Mouse (Mus musculus) neural tube, embryonic 14.5 days (tissue): ENCODE measurements around the gene Rbms2. TPM values are rescaled to one million over a fixed set of nuclear protein-coding genes. Genes with fewer than 3 reads are reported as not detected.
A peak's percentile ranks its signal among the peaks of the same experiment; 100 is the strongest.

Experiments
- ATAC-seq: fragments of 200-750 bp; cut with Nextera tagmentation; 2 replicates; pipeline ENCODE4 v1.8.0; 2017; ENCODE audit warnings: low read depth, mild to moderate bottlenecking, moderate TSS enrichment, moderate library complexity
- H3K27ac ChIP-seq: fragments of 300-500 bp; sonication (generic); 2 replicates; pipeline ENCODE4 v1.5.1; 2014; ENCODE audit warnings: low read depth, mild to moderate bottlenecking, control low read depth, low read length, moderate library complexity, mixed read lengths
- H3K27me3 ChIP-seq: fragments of 300-500 bp; sonication (generic); 2 replicates; pipeline ENCODE4 v1.6.1; 2014; ENCODE audit warnings: low read length; ENCODE audit not compliant: control insufficient read depth, insufficient read depth
- H3K36me3 ChIP-seq: fragments of 300-500 bp; sonication (generic); 2 replicates; pipeline ENCODE4 v1.6.1; 2014; ENCODE audit warnings: low read length, mixed read lengths; ENCODE audit not compliant: control insufficient read depth, insufficient read depth
- H3K4me1 ChIP-seq: fragments of 300-500 bp; sonication (generic); 2 replicates; pipeline ENCODE4 v1.6.1; 2014; ENCODE audit warnings: low read length; ENCODE audit not compliant: control insufficient read depth, insufficient read depth
- H3K4me2 ChIP-seq: fragments of 300-500 bp; sonication (generic); 2 replicates; pipeline ENCODE4 v1.6.1; 2014; ENCODE audit warnings: mild to moderate bottlenecking, low read depth, low read length, control low read depth
- H3K4me3 ChIP-seq: fragments of 300-500 bp; sonication (generic); 2 replicates; pipeline ENCODE4 v1.5.1; 2014; ENCODE audit warnings: low read depth, low read length, control low read depth, mixed read lengths
- H3K9ac ChIP-seq: fragments of 300-500 bp; sonication (generic); replicated peaks from 2 replicates; pipeline ENCODE4 v1.6.1; 2014; ENCODE audit warnings: low read depth, mild to moderate bottlenecking, control low read depth, low read length, mixed read lengths
- H3K9me3 ChIP-seq: fragments of 300-500 bp; sonication (generic); 2 replicates; pipeline ENCODE4 v1.6.1; 2016; ENCODE audit warnings: low read length; ENCODE audit not compliant: control insufficient read depth
- WGBS: fragments of 180-500 bp; shearing (Covaris S2); extraction: QIAGEN DNeasy Blood & Tissue Kit; methylation state at CpG from one replicate; pipeline ENCODE4 v1.1.7; 2014; 5-methylcytosine and 5-hydroxymethylcytosine counted together
- polyA plus RNA-seq: library from polyadenylated mRNA; unstranded; fragments of >200 nt; fragmentation: Nextera tagmentation; extraction: Ambion mirVana; gene quantifications from 2 replicates; pipeline ENCODE4 v1.2.1, GENCODE M21; 2014

Gene Rbms2
- polyA plus RNA-seq, 1 experiment from 2014 or later: 4.7 TPM

GRCm38 (mm10) chr10:128133650-128134332 lies 46.3 kb downstream of the Rbms2 start:
- peak overlapping the region; percentile 30; the same call in 1 of the 2 replicates for H3K27ac ChIP-seq
- ATAC-seq: no peak
- H3K4me1 ChIP-seq: no peaks in the 10 kb centered on the region
- no peak overlapping the region for H3K9ac ChIP-seq
- no peaks in the 10 kb centered on the region for H3K27me3 ChIP-seq
- H3K4me3 ChIP-seq: no peak overlapping the region
- no peaks in the 10 kb centered on the region for H3K9me3 ChIP-seq
- 44% methylated on average over 13 of the region's 13 CpGs for WGBS
- no peak overlapping the region for H3K4me2 ChIP-seq
- H3K36me3 ChIP-seq: peaks cover 11% of the 10 kb centered on the region

GRCm38 (mm10) chr10:128131812-128132211 lies 48.3 kb downstream of the Rbms2 start:
- no peaks in the 10 kb centered on the region for H3K27me3 ChIP-seq
- H3K4me3 ChIP-seq: no peak overlapping the region
- H3K27ac ChIP-seq: no peak overlapping the region
- H3K4me1 ChIP-seq: no peaks in the 10 kb centered on the region
- no peak overlapping the region for H3K4me2 ChIP-seq
- H3K9me3 ChIP-seq: no peaks in the 10 kb centered on the region
- no peak for ATAC-seq
- H3K36me3 ChIP-seq: peaks cover 25% of the 10 kb centered on the region
- no peak overlapping the region for H3K9ac ChIP-seq

GRCm38 (mm10) chr10:128131297-128131696 lies 48.8 kb downstream of the Rbms2 start:
- Histone ChIP-seq H3K4me1 (no peaks in the 10 kb centered on the region), H3K27me3 (no peaks in the 10 kb centered on the region), H3K9ac (no peak overlapping the region), H3K4me3 (no peak overlapping the region), H3K4me2 (no peak overlapping the region), H3K36me3 (peaks cover 28% of the 10 kb centered on the region), H3K9me3 (no peaks in the 10 kb centered on the region), H3K27ac (no peak overlapping the region)
- 80% methylated on average over 3 of the region's 3 CpGs for WGBS
- ATAC-seq: no peak

- H3K27me3 ChIP-seq: no peaks in the 10 kb centered on the region
- 87% methylated on average over 8 of the region's 8 CpGs for WGBS
- no peaks in the 10 kb centered on the region for H3K4me1 ChIP-seq
- ATAC-seq: no peak
- H3K36me3 ChIP-seq: peaks cover 60% of the 10 kb centered on the region
- H3K9me3 ChIP-seq: no peaks in the 10 kb centered on the region
- no peak overlapping the region for H3K4me2 ChIP-seq
- H3K4me3 ChIP-seq: no peak overlapping the region
- no peak overlapping the region for H3K27ac ChIP-seq
- H3K9ac ChIP-seq: no peak overlapping the region
These were observed 52.0 kb downstream of the Rbms2 start for GRCm38 (mm10) chr10:128128143-128128542.

- 61% methylated on average over 5 of the region's 5 CpGs for WGBS
- Histone ChIP-seq H3K9ac (no peak overlapping the region), H3K4me3 (no peak overlapping the region), H3K4me2 (no peak overlapping the region), H3K27me3 (no peaks in the 10 kb centered on the region), H3K4me1 (no peaks in the 10 kb centered on the region), H3K27ac (no peak overlapping the region), H3K36me3 (peaks cover 66% of the 10 kb centered on the region), H3K9me3 (no peaks in the 10 kb centered on the region)
- ATAC-seq: no peak
These were observed 52.6 kb downstream of the Rbms2 start for GRCm38 (mm10) chr10:128127497-128127896.

- Histone ChIP-seq H3K27ac (no peak overlapping the region), H3K36me3 (peaks cover 81% of the 10 kb centered on the region)
- no peak for ATAC-seq
These were observed 54.1 kb downstream of the Rbms2 start for GRCm38 (mm10) chr10:128125951-128126350.

GRCm38 (mm10) chr10:128124831-128125230 lies 55.3 kb downstream of the Rbms2 start:
- Histone ChIP-seq H3K36me3 (peaks cover 86% of the 10 kb centered on the region), H3K9ac (no peak overlapping the region), H3K27ac (no peak overlapping the region), H3K4me1 (no peaks in the 10 kb centered on the region), H3K27me3 (no peaks in the 10 kb centered on the region), H3K4me3 (no peak overlapping the region), H3K4me2 (no peak overlapping the region), H3K9me3 (no peaks in the 10 kb centered on the region)
- WGBS: 97% methylated on average over 9 of the region's 9 CpGs
- no peak for ATAC-seq

More at GRCm38 (mm10) chr10:128125951-128126350, 54.1 kb downstream of the Rbms2 start:
- Histone ChIP-seq H3K4me3 (no peak overlapping the region), H3K4me1 (no peaks in the 10 kb centered on the region), H3K9me3 (no peaks in the 10 kb centered on the region), H3K27me3 (no peaks in the 10 kb centered on the region), H3K9ac (no peak overlapping the region), H3K4me2 (no peak overlapping the region)
- WGBS: 93% methylated on average over 14 of the region's 14 CpGs

GRCm38 (mm10) chr10:128123833-128124232 lies 56.3 kb downstream of the Rbms2 start:
- 90% methylated on average over 7 of the region's 7 CpGs for WGBS
- H3K9ac ChIP-seq: no peak overlapping the region
- no peak for ATAC-seq
- H3K4me3 ChIP-seq: no peak overlapping the region
- H3K4me2 ChIP-seq: no peak overlapping the region
- no peaks in the 10 kb centered on the region for H3K27me3 ChIP-seq
- no peaks in the 10 kb centered on the region for H3K9me3 ChIP-seq
- H3K36me3 ChIP-seq: peaks cover 89% of the 10 kb centered on the region
- H3K27ac ChIP-seq: no peak overlapping the region
- H3K4me1 ChIP-seq: no peaks in the 10 kb centered on the region

GRCm38 (mm10) chr10:128111227-128111626 lies 68.9 kb downstream of the Rbms2 start:
- no peak overlapping the region for H3K4me3 ChIP-seq
- H3K9me3 ChIP-seq: no peaks in the 10 kb centered on the region
- H3K36me3 ChIP-seq: peaks cover 68% of the 10 kb centered on the region
- H3K4me2 ChIP-seq: no peak overlapping the region
- H3K27me3 ChIP-seq: no peaks in the 10 kb centered on the region
- ATAC-seq: no peak
- H3K27ac ChIP-seq: no peak overlapping the region
- no peaks in the 10 kb centered on the region for H3K4me1 ChIP-seq
- no peak overlapping the region for H3K9ac ChIP-seq
